In genomic region chr13:40979321-40979720, GRCm38 (mm10) we compare ENCODE assay signal across 9 mouse cellular contexts. TPM values are rescaled to one million over a fixed set of nuclear protein-coding genes. Genes with fewer than 3 reads are reported as not detected.
DNase-seq lines count a peak whose midpoint lies in the region; ATAC-seq and TF ChIP-seq lines count a peak whose summit lies in the region.
"Had no signal": no experiment of that assay in that cellular context is flagged by ENCODE, and none has a peak within 500 bp of the region (broad histone marks: within the 10 kb centered on the region; RNA-seq: fewer than 3 reads in every experiment).

No protein-coding gene starts in this region.

- H3K4me3 ChIP-seq in gastrocnemius, adult 2 months = no peak overlapping the region; the same call in 1 of the 2 replicates
- H3K4me3 ChIP-seq in heart, embryonic 16.5 days (ENCODE audit: low read length) = no peak overlapping the region

- H3K27ac ChIP-seq in gastrocnemius, adult 2 months = peak overlapping the region; percentile 78
- peak overlapping the region; percentile 47 for H3K27ac ChIP-seq in heart, embryonic 16.5 days (ENCODE audit: low read length)

- H3K4me1 ChIP-seq in heart, embryonic 16.5 days (ENCODE audit: control insufficient read depth, insufficient read depth, low read length) = no peaks in the 10 kb centered on the region

- H3K9ac ChIP-seq in heart, embryonic 16.5 days (ENCODE audit: low read length) = no peak overlapping the region

- no peak for DNase-seq in gastrocnemius, adult 2 months
- DNase-seq in gastrocnemius, postnatal 14 days = no peak
- DNase-seq in 416B (ENCODE audit: low read depth) = peak; percentile 66
- peak; percentile 49 to 59 for DNase-seq in kidney, postnatal 25 days
- DNase-seq in cerebellum, adult 11-12 months = no peak
- no peak for DNase-seq in embryo, embryonic 10 days (ENCODE audit: low spot score)
- DNase-seq in cerebellum, postnatal 14 days = no peak
- DNase-seq: gastrocnemius, postnatal 25 days had no signal

- no peaks in the 10 kb centered on the region for H3K36me3 ChIP-seq in heart, embryonic 16.5 days (ENCODE audit: control insufficient read depth, insufficient read depth)

- intact Hi-C loops in gastrocnemius, adult 2 months (cut with DNase I) = no loop called here
- intact Hi-C loops in gastrocnemius, postnatal 14 days (cut with DNase I; ENCODE audit: low total_unique reads) = no loop called here

- peak; percentile 36; the same call in 1 of the 2 replicates for TF ChIP-seq CTCF in gastrocnemius, adult 2 months (IDR thresholded peaks at IDR 0.05)

- no peaks in the 10 kb centered on the region for H3K9me3 ChIP-seq in heart, embryonic 16.5 days (replicated peaks; ENCODE audit: control insufficient read depth, low read length)

- 42% methylated on average over 2 of the region's 2 CpGs for WGBS in heart, embryonic 16.5 days

- no peak for ATAC-seq in heart, embryonic 16.5 days (replicated peaks; ENCODE audit: extremely low read depth, insufficient read depth, low FRiP score)

- 0 out of 2 replicates have a peak overlapping the region, but pooled peaks have one; percentile 1 for H3K4me2 ChIP-seq in heart, embryonic 16.5 days (ENCODE audit: low read depth, low read length)

- no peaks in the 10 kb centered on the region for H3K27me3 ChIP-seq in heart, embryonic 16.5 days (ENCODE audit: control insufficient read depth, insufficient read depth, low read length)

RNA-seq across cellular contexts. Expression of gene Pak1ip1, which starts 21.5 kb away (rescaled TPM):
- total RNA-seq in gastrocnemius, adult 2 months (2021) = 10 to 100 TPM; 25.5 to 25.8 TPM
- 10 to 100 TPM; 23.2 to 26.0 TPM for total RNA-seq in gastrocnemius, postnatal 14 days (2021)
- 52.0 and 53.4 TPM in 2 replicates for polyA plus RNA-seq in heart, embryonic 16.5 days (2015; fragmentation: Nextera tagmentation; extraction: Ambion mirVana)

RNA-seq across cellular contexts. Expression of gene Tmem14c, which starts 36.8 kb away (rescaled TPM):
- 10 to 100 TPM; 66.9 to 86.2 TPM for total RNA-seq in gastrocnemius, adult 2 months (2021)
- 10 to 100 TPM; 70.5 to 72.3 TPM for total RNA-seq in gastrocnemius, postnatal 14 days (2021)
- polyA plus RNA-seq in heart, embryonic 16.5 days (2015; fragmentation: Nextera tagmentation; extraction: Ambion mirVana) = 223 and 237 TPM in 2 replicates

Comparison
In these comparisons a context has a peak if more than half of its experiments do, and no peak if none do; other contexts are left out.
1. DNase-seq: peak in 416B (single experiment) and kidney, postnatal 25 days (2 of 2); none in gastrocnemius, adult 2 months (single experiment), gastrocnemius, postnatal 14 days (single experiment), cerebellum, adult 11-12 months (single experiment), embryo, embryonic 10 days (single experiment) and cerebellum, postnatal 14 days (0 of 2).